Mouse (Mus musculus) brain, embryonic 14.5 days (tissue): ENCODE data around the gene Oxsm.

Source experiments
- CTCF ChIP-seq: fragments of 200-500 bp; IDR thresholded peaks from 2 replicates; pipeline ENCODE4 v1.5.1; 2012; ENCODE audit warnings: inconsistent platforms, mild to moderate bottlenecking, moderate library complexity, borderline replicate concordance; ENCODE audit not compliant: insufficient read depth, insufficient read length; ENCODE audit errors: extremely low read depth
- POLR2A ChIP-seq: fragments of 200-500 bp; IDR thresholded peaks from 2 replicates; pipeline ENCODE4 v1.6.1; 2012; ENCODE audit warnings: mild to moderate bottlenecking, inconsistent platforms, borderline replicate concordance; ENCODE audit not compliant: poor library complexity, insufficient read depth, insufficient read length, severe bottlenecking; ENCODE audit errors: extremely low read depth

DNA sequence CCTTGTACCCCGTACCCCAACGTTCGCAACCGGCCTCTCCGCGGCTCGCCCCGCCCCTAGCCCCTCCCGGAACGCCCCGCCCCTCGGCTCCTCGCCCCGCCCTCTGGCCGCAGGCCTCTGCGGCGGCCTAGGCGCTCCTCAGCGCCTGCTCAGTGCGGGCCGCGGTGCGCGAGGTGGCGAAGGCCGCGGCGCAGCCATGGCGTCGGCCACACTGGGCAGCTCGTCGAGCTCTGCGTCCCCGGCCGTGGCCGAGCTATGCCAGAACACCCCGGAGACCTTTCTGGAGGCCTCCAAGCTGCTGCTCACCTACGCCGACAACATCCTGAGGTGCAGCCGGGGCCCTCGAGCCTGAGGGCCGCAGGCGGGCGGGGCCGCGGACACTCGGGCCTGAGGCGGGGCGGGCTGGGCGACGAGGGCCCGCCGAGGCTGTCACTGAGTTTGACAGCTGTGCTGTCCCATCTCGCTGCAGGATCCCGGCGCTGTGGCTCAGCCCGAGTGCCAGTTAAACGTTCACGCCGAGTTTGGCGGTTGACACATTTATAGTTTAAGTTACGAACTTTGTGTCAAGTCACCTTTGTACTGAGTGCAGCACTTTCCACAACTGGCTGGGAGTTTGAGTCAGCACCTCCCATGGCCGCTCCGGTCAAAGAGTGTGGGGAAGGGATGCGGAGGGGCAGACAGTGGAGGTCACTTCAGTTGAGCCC is at the start of gene Oxsm, which contains the start of gene Ngly1:
- TF ChIP-seq POLR2A (peak; percentile 100), CTCF (no peak)
